Mouse (Mus musculus) lung, postnatal 0 days (tissue): ENCODE data around the gene Ptpn20. TPM values are rescaled to one million over a fixed set of nuclear protein-coding genes. Genes with fewer than 3 reads are reported as not detected.

Experiments used
- ATAC-seq: fragments of 200-750 bp; cut with Nextera tagmentation; 2 replicates; pipeline ENCODE4 v1.8.0; 2017; ENCODE audit warnings: moderate library complexity
- DNase-seq: peaks from one replicate; pipeline ENCODE4 v3.0.0-alpha.2; 2016; ENCODE audit warnings: low spot score
- H3K27ac ChIP-seq: fragments of 300-500 bp; sonication (generic); 2 replicates; pipeline ENCODE4 v1.5.1; 2014; ENCODE audit warnings: antibody characterized with exemption, mild to moderate bottlenecking, low read length, mixed read lengths
- H3K27me3 ChIP-seq: fragments of 300-500 bp; sonication (generic); replicated peaks from 2 replicates; pipeline ENCODE4 v1.6.1; 2014; ENCODE audit warnings: low read length, mixed read lengths; ENCODE audit not compliant: insufficient read depth
- H3K36me3 ChIP-seq: fragments of 300-500 bp; sonication (generic); 2 replicates; pipeline ENCODE4 v1.6.1; 2014; ENCODE audit warnings: low read length, mixed read lengths; ENCODE audit not compliant: insufficient read depth
- H3K4me1 ChIP-seq: fragments of 300-500 bp; sonication (generic); 2 replicates; pipeline ENCODE4 v1.6.1; 2014; ENCODE audit warnings: antibody characterized with exemption, low read depth, low read length, mixed read lengths; ENCODE audit not compliant: insufficient read depth
- H3K4me2 ChIP-seq: fragments of 300-500 bp; sonication (generic); replicated peaks from 2 replicates; pipeline ENCODE4 v1.6.1; 2014; ENCODE audit warnings: low read depth, mild to moderate bottlenecking, low read length, moderate library complexity, mixed read lengths
- H3K4me3 ChIP-seq: fragments of 300-500 bp; sonication (generic); 2 replicates; pipeline ENCODE4 v1.5.1; 2014; ENCODE audit warnings: low read depth, low read length
- H3K9ac ChIP-seq: fragments of 300-500 bp; sonication (generic); replicated peaks from 2 replicates; pipeline ENCODE4 v1.6.1; 2014; ENCODE audit warnings: low read depth, mild to moderate bottlenecking
- H3K9me3 ChIP-seq: fragments of 300-500 bp; sonication (generic); 2 replicates; pipeline ENCODE4 v1.6.1; 2016; ENCODE audit warnings: low read length, mixed read lengths
- CTCF ChIP-seq: IDR thresholded peaks from 2 replicates; pipeline ENCODE4 v1.5.1; 2016; ENCODE audit warnings: antibody characterized with exemption, mild to moderate bottlenecking
- EP300 ChIP-seq: IDR thresholded peaks from 2 replicates; pipeline ENCODE4 v1.6.1; 2016; ENCODE audit warnings: antibody characterized with exemption, mild to moderate bottlenecking, control low read depth
- WGBS: fragments of 180-500 bp; shearing (Covaris S2); extraction: QIAGEN DNeasy Blood & Tissue Kit; methylation state at CpG from one replicate; pipeline ENCODE4 v1.1.7; 2014; 5-methylcytosine and 5-hydroxymethylcytosine counted together
- polyA plus RNA-seq: library from polyadenylated mRNA; unstranded; fragments of >200 nt; fragmentation: Nextera tagmentation; extraction: Ambion mirVana; gene quantifications from 2 replicates; pipeline ENCODE4 v1.2.1, GENCODE M21; 2015

Ptpn20 gene
- polyA plus RNA-seq, 1 experiment from 2014 or later = not detected

- no peaks in the 10 kb centered on the region for H3K9me3 ChIP-seq
- 89% methylated on average over 4 of the region's 4 CpGs for WGBS
- no peak for TF ChIP-seq CTCF
- TF ChIP-seq EP300 = no peak
Measured at GRCm38 (mm10) chr14:33634354-33634753, 45.3 kb downstream of the Ptpn20 start.

GRCm38 (mm10) chr14:33634774-33635173, 45.8 kb downstream of the Ptpn20 start:
- no peak for TF ChIP-seq EP300
- no peak for TF ChIP-seq CTCF

More at GRCm38 (mm10) chr14:33634354-33634753, 45.3 kb downstream of the Ptpn20 start:
- Histone ChIP-seq H3K4me2 (no peak overlapping the region), H3K27ac (no peak overlapping the region), H3K9ac (no peak overlapping the region), H3K27me3 (no peaks in the 10 kb centered on the region), H3K36me3 (no peaks in the 10 kb centered on the region), H3K4me3 (no peak overlapping the region), H3K4me1 (no peaks in the 10 kb centered on the region)
- ATAC-seq (no peak), DNase-seq (no peak)

GRCm38 (mm10) chr14:33639357-33639756, 50.4 kb downstream of the Ptpn20 start:
- ATAC-seq = no peak

More at GRCm38 (mm10) chr14:33634774-33635173, 45.8 kb downstream of the Ptpn20 start:
- Histone ChIP-seq H3K4me3 (no peak overlapping the region), H3K4me2 (no peak overlapping the region), H3K36me3 (no peaks in the 10 kb centered on the region), H3K9ac (no peak overlapping the region), H3K9me3 (no peaks in the 10 kb centered on the region), H3K4me1 (no peaks in the 10 kb centered on the region), H3K27ac (no peak overlapping the region), H3K27me3 (no peaks in the 10 kb centered on the region)
- ATAC-seq (no peak), DNase-seq (no peak)
- WGBS = 97% methylated on average over 1 of the region's 1 CpGs

GRCm38 (mm10) chr14:33650721-33651120, 61.7 kb downstream of the Ptpn20 start:
- Histone ChIP-seq H3K9ac (no peak overlapping the region), H3K4me2 (no peak overlapping the region), H3K27ac (no peak overlapping the region), H3K36me3 (no peaks in the 10 kb centered on the region), H3K9me3 (no peaks in the 10 kb centered on the region), H3K4me3 (no peak overlapping the region), H3K27me3 (no peaks in the 10 kb centered on the region), H3K4me1 (no peaks in the 10 kb centered on the region)
- ATAC-seq = no peak
- DNase-seq = no peak
- WGBS = 89% methylated on average over 9 of the region's 9 CpGs
- TF ChIP-seq EP300 (no peak), CTCF (peak; percentile 13; the same call in 1 of the 2 replicates)

More at GRCm38 (mm10) chr14:33639357-33639756, 50.4 kb downstream of the Ptpn20 start:
- 77% methylated on average over 5 of the region's 5 CpGs for WGBS
- Histone ChIP-seq H3K9me3 (no peaks in the 10 kb centered on the region), H3K4me1 (no peaks in the 10 kb centered on the region), H3K9ac (no peak overlapping the region), H3K4me3 (no peak overlapping the region), H3K4me2 (no peak overlapping the region), H3K27me3 (no peaks in the 10 kb centered on the region), H3K27ac (no peak overlapping the region), H3K36me3 (no peaks in the 10 kb centered on the region)
- peak; percentile 57 for TF ChIP-seq CTCF
- TF ChIP-seq EP300 = no peak
- no peak for DNase-seq

GRCm38 (mm10) chr14:33657471-33657901, 68.5 kb downstream of the Ptpn20 start:
- H3K27ac ChIP-seq = no peak overlapping the region
- no peaks in the 10 kb centered on the region for H3K27me3 ChIP-seq
- whole genome bisulfite sequencing = 53% methylated on average over 7 of the region's 7 CpGs
- H3K4me3 ChIP-seq = no peak overlapping the region
- H3K9me3 ChIP-seq = no peaks in the 10 kb centered on the region
- no peak overlapping the region for H3K9ac ChIP-seq
- no peak overlapping the region for H3K4me2 ChIP-seq
- no peak for TF ChIP-seq EP300
- no peak for TF ChIP-seq CTCF
- no peaks in the 10 kb centered on the region for H3K36me3 ChIP-seq
- DNase-seq (peak; percentile 61), ATAC-seq (peak; percentile 68)
- H3K4me1 ChIP-seq = no peaks in the 10 kb centered on the region

GRCm38 (mm10) chr14:33658331-33658730, 69.3 kb downstream of the Ptpn20 start:
- Histone ChIP-seq H3K36me3 (no peaks in the 10 kb centered on the region), H3K4me3 (no peak overlapping the region), H3K27me3 (no peaks in the 10 kb centered on the region), H3K9me3 (no peaks in the 10 kb centered on the region), H3K4me1 (no peaks in the 10 kb centered on the region), H3K9ac (no peak overlapping the region), H3K27ac (no peak overlapping the region), H3K4me2 (no peak overlapping the region)
- DNase-seq (no peak), ATAC-seq (no peak)
- WGBS = 53% methylated on average over 2 of the region's 2 CpGs
- TF ChIP-seq CTCF (no peak), EP300 (no peak)

- Histone ChIP-seq H3K27me3 (no peaks in the 10 kb centered on the region), H3K9me3 (no peaks in the 10 kb centered on the region), H3K9ac (no peak overlapping the region), H3K27ac (no peak overlapping the region), H3K36me3 (no peaks in the 10 kb centered on the region), H3K4me2 (no peak overlapping the region), H3K4me3 (no peak overlapping the region), H3K4me1 (no peaks in the 10 kb centered on the region)
- TF ChIP-seq CTCF = no peak
- TF ChIP-seq EP300 = no peak
- DNase-seq (peak; percentile 57), ATAC-seq (peak; percentile 57; the same call in 1 of the 2 replicates)
- WGBS = 46% methylated on average over 9 of the region's 9 CpGs
Measured at GRCm38 (mm10) chr14:33662080-33662479, 73.1 kb downstream of the Ptpn20 start.
